Mouse (Mus musculus) intestine, embryonic 15.5 days (tissue): ENCODE measurements around the gene Crtac1. TPM values are rescaled to one million over a fixed set of nuclear protein-coding genes. Genes with fewer than 3 reads are reported as not detected.

Source experiments
- ATAC-seq: fragments of 200-750 bp; cut with Nextera tagmentation; 2 replicates; pipeline ENCODE4 v1.8.0; 2017; ENCODE audit warnings: moderate TSS enrichment, moderate library complexity
- H3K27ac ChIP-seq: fragments of 300-500 bp; sonication (generic); 2 replicates; pipeline ENCODE4 v1.5.1; 2015; ENCODE audit warnings: mild to moderate bottlenecking, inconsistent platforms
- H3K27me3 ChIP-seq: fragments of 300-500 bp; sonication (generic); replicated peaks from 2 replicates; pipeline ENCODE4 v1.6.1; 2015; ENCODE audit warnings: inconsistent platforms
- H3K36me3 ChIP-seq: fragments of 300-500 bp; sonication (generic); 2 replicates; pipeline ENCODE4 v1.6.1; 2015; ENCODE audit warnings: inconsistent platforms
- H3K4me1 ChIP-seq: fragments of 300-500 bp; sonication (generic); replicated peaks from 2 replicates; pipeline ENCODE4 v1.6.1; 2015; ENCODE audit warnings: inconsistent platforms
- H3K4me2 ChIP-seq: fragments of 300-500 bp; sonication (generic); replicated peaks from 2 replicates; pipeline ENCODE4 v1.6.1; 2015; ENCODE audit warnings: mild to moderate bottlenecking, inconsistent platforms
- H3K4me3 ChIP-seq: fragments of 300-500 bp; sonication (generic); replicated peaks from 2 replicates; pipeline ENCODE4 v1.5.1; 2015; ENCODE audit warnings: inconsistent platforms
- H3K9ac ChIP-seq: fragments of 300-500 bp; sonication (generic); 2 replicates; pipeline ENCODE4 v1.6.1; 2015; ENCODE audit warnings: inconsistent platforms
- H3K9me3 ChIP-seq: fragments of 300-500 bp; sonication (generic); 2 replicates; pipeline ENCODE4 v1.6.1; 2016; ENCODE audit warnings: inconsistent platforms
- WGBS: fragments of 180-500 bp; shearing (Covaris S2); methylation state at CpG from one replicate; pipeline ENCODE4 v1.1.7; 2015; 5-methylcytosine and 5-hydroxymethylcytosine counted together
- polyA plus RNA-seq: library from polyadenylated mRNA; unstranded; fragments of >200 nt; fragmentation: Nextera tagmentation; extraction: Ambion mirVana; gene quantifications from 2 replicates; pipeline ENCODE4 v1.2.1, GENCODE M21; 2015

The Crtac1 gene
- polyA plus RNA-seq, 1 experiment from 2014 or later, result 5.8 TPM

GRCm38 (mm10) chr19:42303210-42303813 lies 128.3 kb downstream of the Crtac1 start:
- Histone ChIP-seq H3K9ac (no peak overlapping the region), H3K9me3 (no peaks in the 10 kb centered on the region), H3K27ac (no peak overlapping the region), H3K36me3 (no peaks in the 10 kb centered on the region), H3K4me1 (no peaks in the 10 kb centered on the region), H3K27me3 (no peaks in the 10 kb centered on the region), H3K4me3 (no peak overlapping the region), H3K4me2 (no peak overlapping the region)
- 73% methylated on average over 12 of the region's 12 CpGs for WGBS
- ATAC-seq, result no peak

GRCm38 (mm10) chr19:42293216-42293615 lies 138.4 kb downstream of the Crtac1 start:
- no peaks in the 10 kb centered on the region for H3K36me3 ChIP-seq
- no peaks in the 10 kb centered on the region for H3K4me1 ChIP-seq
- H3K4me2 ChIP-seq, result no peak overlapping the region
- H3K27me3 ChIP-seq, result no peaks in the 10 kb centered on the region
- H3K9ac ChIP-seq, result no peak overlapping the region
- WGBS, result 81% methylated on average over 6 of the region's 6 CpGs
- no peaks in the 10 kb centered on the region for H3K9me3 ChIP-seq
- H3K4me3 ChIP-seq, result no peak overlapping the region
- no peak for ATAC-seq
- H3K27ac ChIP-seq, result no peak overlapping the region

- no peak overlapping the region for H3K9ac ChIP-seq
- WGBS, result 69% methylated on average over 8 of the region's 8 CpGs
- H3K9me3 ChIP-seq, result no peaks in the 10 kb centered on the region
- H3K27ac ChIP-seq, result no peak overlapping the region
- H3K27me3 ChIP-seq, result no peaks in the 10 kb centered on the region
- H3K4me2 ChIP-seq, result no peak overlapping the region
- no peak overlapping the region for H3K4me3 ChIP-seq
- no peak for ATAC-seq
- H3K36me3 ChIP-seq, result no peaks in the 10 kb centered on the region
- no peaks in the 10 kb centered on the region for H3K4me1 ChIP-seq
These were observed 139.5 kb downstream of the Crtac1 start for GRCm38 (mm10) chr19:42292106-42292505.

- 37% methylated on average over 7 of the region's 7 CpGs for WGBS
These were observed 140.5 kb downstream of the Crtac1 start for GRCm38 (mm10) chr19:42290954-42291661.

GRCm38 (mm10) chr19:42288361-42288760 lies 143.2 kb downstream of the Crtac1 start:
- Histone ChIP-seq H3K4me1 (no peaks in the 10 kb centered on the region), H3K4me2 (no peak overlapping the region), H3K4me3 (no peak overlapping the region), H3K9me3 (no peaks in the 10 kb centered on the region), H3K27ac (no peak overlapping the region), H3K27me3 (no peaks in the 10 kb centered on the region), H3K36me3 (no peaks in the 10 kb centered on the region), H3K9ac (no peak overlapping the region)
- ATAC-seq, result no peak
- WGBS, result 47% methylated on average over 4 of the region's 4 CpGs

More at GRCm38 (mm10) chr19:42290954-42291661, 140.5 kb downstream of the Crtac1 start:
- no peak overlapping the region for H3K27ac ChIP-seq
- H3K4me3 ChIP-seq, result no peak overlapping the region
- no peaks in the 10 kb centered on the region for H3K4me1 ChIP-seq
- no peak overlapping the region for H3K4me2 ChIP-seq
- H3K27me3 ChIP-seq, result no peaks in the 10 kb centered on the region
- H3K9ac ChIP-seq, result no peak overlapping the region
- H3K9me3 ChIP-seq, result no peaks in the 10 kb centered on the region
- no peak for ATAC-seq
- no peaks in the 10 kb centered on the region for H3K36me3 ChIP-seq

GRCm38 (mm10) chr19:42284178-42284577 lies 147.4 kb downstream of the Crtac1 start:
- Histone ChIP-seq H3K27me3 (no peaks in the 10 kb centered on the region), H3K4me3 (no peak overlapping the region), H3K9me3 (no peaks in the 10 kb centered on the region), H3K4me1 (no peaks in the 10 kb centered on the region), H3K36me3 (no peaks in the 10 kb centered on the region), H3K4me2 (no peak overlapping the region), H3K27ac (no peak overlapping the region), H3K9ac (no peak overlapping the region)
- ATAC-seq, result no peak
- 59% methylated on average over 8 of the region's 8 CpGs for WGBS

- Histone ChIP-seq H3K9ac (no peak overlapping the region), H3K27ac (no peak overlapping the region), H3K4me3 (no peak overlapping the region), H3K36me3 (no peaks in the 10 kb centered on the region), H3K4me2 (no peak overlapping the region), H3K9me3 (no peaks in the 10 kb centered on the region), H3K4me1 (no peaks in the 10 kb centered on the region), H3K27me3 (no peaks in the 10 kb centered on the region)
- 68% methylated on average over 3 of the region's 3 CpGs for WGBS
- no peak for ATAC-seq
These were observed 152.0 kb downstream of the Crtac1 start for GRCm38 (mm10) chr19:42279611-42280010.

GRCm38 (mm10) chr19:42278461-42278860 lies 153.1 kb downstream of the Crtac1 start:
- H3K9me3 ChIP-seq, result no peaks in the 10 kb centered on the region
- H3K27ac ChIP-seq, result no peak overlapping the region
- H3K4me3 ChIP-seq, result no peak overlapping the region
- no peaks in the 10 kb centered on the region for H3K4me1 ChIP-seq
- H3K9ac ChIP-seq, result no peak overlapping the region
- no peaks in the 10 kb centered on the region for H3K36me3 ChIP-seq
- H3K27me3 ChIP-seq, result no peaks in the 10 kb centered on the region
- H3K4me2 ChIP-seq, result no peak overlapping the region
- ATAC-seq, result no peak
- WGBS, result 76% methylated on average over 5 of the region's 5 CpGs

- WGBS, result 67% methylated on average over 6 of the region's 6 CpGs
These were observed 154.3 kb downstream of the Crtac1 start for GRCm38 (mm10) chr19:42277288-42277687.

GRCm38 (mm10) chr19:42272003-42272963 lies 159.3 kb downstream of the Crtac1 start:
- Histone ChIP-seq H3K4me1 (peaks cover 6% of the 10 kb centered on the region; the same call in 1 of the 2 replicates), H3K27ac (no peak overlapping the region), H3K27me3 (no peaks in the 10 kb centered on the region), H3K9ac (no peak overlapping the region), H3K36me3 (no peaks in the 10 kb centered on the region), H3K4me3 (no peak overlapping the region), H3K4me2 (no peak overlapping the region), H3K9me3 (no peaks in the 10 kb centered on the region)
- no peak for ATAC-seq
- WGBS, result 43% methylated on average over 14 of the region's 14 CpGs

More at GRCm38 (mm10) chr19:42277288-42277687, 154.3 kb downstream of the Crtac1 start:
- no peaks in the 10 kb centered on the region for H3K4me1 ChIP-seq
- no peaks in the 10 kb centered on the region for H3K9me3 ChIP-seq
- no peaks in the 10 kb centered on the region for H3K36me3 ChIP-seq
- H3K4me2 ChIP-seq, result no peak overlapping the region
- H3K4me3 ChIP-seq, result no peak overlapping the region
- no peak for ATAC-seq
- H3K27me3 ChIP-seq, result no peaks in the 10 kb centered on the region
- no peak overlapping the region for H3K27ac ChIP-seq
- H3K9ac ChIP-seq, result no peak overlapping the region

GRCm38 (mm10) chr19:42271182-42271581 lies 160.4 kb downstream of the Crtac1 start:
- Histone ChIP-seq H3K4me2 (no peak overlapping the region), H3K27ac (no peak overlapping the region), H3K4me1 (peaks cover 6% of the 10 kb centered on the region; the same call in 1 of the 2 replicates), H3K4me3 (no peak overlapping the region), H3K9ac (no peak overlapping the region), H3K36me3 (no peaks in the 10 kb centered on the region), H3K9me3 (no peaks in the 10 kb centered on the region), H3K27me3 (no peaks in the 10 kb centered on the region)
- no peak for ATAC-seq
- WGBS, result 74% methylated on average over 7 of the region's 7 CpGs

GRCm38 (mm10) chr19:42270119-42270518 lies 161.5 kb downstream of the Crtac1 start:
- no peak overlapping the region for H3K4me2 ChIP-seq
- no peak overlapping the region for H3K4me3 ChIP-seq
- H3K27ac ChIP-seq, result no peak overlapping the region
- no peak for ATAC-seq
- H3K4me1 ChIP-seq, result peaks cover 6% of the 10 kb centered on the region; the same call in 1 of the 2 replicates
- H3K36me3 ChIP-seq, result no peaks in the 10 kb centered on the region
- H3K9ac ChIP-seq, result no peak overlapping the region
- 60% methylated on average over 6 of the region's 6 CpGs for WGBS
- H3K9me3 ChIP-seq, result no peaks in the 10 kb centered on the region
- no peaks in the 10 kb centered on the region for H3K27me3 ChIP-seq
